Mouse (Mus musculus) intestine, embryonic 15.5 days (tissue): ENCODE results near the gene Kpna3. TPM values are rescaled to one million over a fixed set of nuclear protein-coding genes. Genes with fewer than 3 reads are reported as not detected.
"Not testable (repeated sequence)": the region's sequence is repeated elsewhere in the genome, so short reads cannot be mapped to it uniquely, and the experiment has no call there.

Source experiments
- ATAC-seq: fragments of 200-750 bp; cut with Nextera tagmentation; 2 replicates; pipeline ENCODE4 v1.8.0; 2017; ENCODE audit warnings: moderate TSS enrichment, moderate library complexity
- H3K27ac ChIP-seq: fragments of 300-500 bp; sonication (generic); 2 replicates; pipeline ENCODE4 v1.5.1; 2015; ENCODE audit warnings: mild to moderate bottlenecking, inconsistent platforms
- H3K27me3 ChIP-seq: fragments of 300-500 bp; sonication (generic); replicated peaks from 2 replicates; pipeline ENCODE4 v1.6.1; 2015; ENCODE audit warnings: inconsistent platforms
- H3K36me3 ChIP-seq: fragments of 300-500 bp; sonication (generic); 2 replicates; pipeline ENCODE4 v1.6.1; 2015; ENCODE audit warnings: inconsistent platforms
- H3K4me1 ChIP-seq: fragments of 300-500 bp; sonication (generic); replicated peaks from 2 replicates; pipeline ENCODE4 v1.6.1; 2015; ENCODE audit warnings: inconsistent platforms
- H3K4me2 ChIP-seq: fragments of 300-500 bp; sonication (generic); replicated peaks from 2 replicates; pipeline ENCODE4 v1.6.1; 2015; ENCODE audit warnings: mild to moderate bottlenecking, inconsistent platforms
- H3K4me3 ChIP-seq: fragments of 300-500 bp; sonication (generic); replicated peaks from 2 replicates; pipeline ENCODE4 v1.5.1; 2015; ENCODE audit warnings: inconsistent platforms
- H3K9ac ChIP-seq: fragments of 300-500 bp; sonication (generic); 2 replicates; pipeline ENCODE4 v1.6.1; 2015; ENCODE audit warnings: inconsistent platforms
- H3K9me3 ChIP-seq: fragments of 300-500 bp; sonication (generic); 2 replicates; pipeline ENCODE4 v1.6.1; 2016; ENCODE audit warnings: inconsistent platforms
- WGBS: fragments of 180-500 bp; shearing (Covaris S2); methylation state at CpG from one replicate; pipeline ENCODE4 v1.1.7; 2015; 5-methylcytosine and 5-hydroxymethylcytosine counted together
- polyA plus RNA-seq: library from polyadenylated mRNA; unstranded; fragments of >200 nt; fragmentation: Nextera tagmentation; extraction: Ambion mirVana; gene quantifications from 2 replicates; pipeline ENCODE4 v1.2.1, GENCODE M21; 2015

Gene Kpna3
- 40.2 and 47.1 TPM in 2 replicates for polyA plus RNA-seq

- Histone ChIP-seq H3K36me3 (no peaks in the 10 kb centered on the region), H3K9ac (peak within 1 kb of the TSS; percentile 77), H3K4me3 (peak within 1 kb of the TSS; percentile 91), H3K4me2 (peak within 1 kb of the TSS; percentile 68), H3K9me3 (no peaks in the 10 kb centered on the region), H3K27ac (peak within 1 kb of the TSS; percentile 90), H3K4me1 (peaks cover 5% of the 10 kb centered on the region; the same call in 1 of the 2 replicates), H3K27me3 (no peaks in the 10 kb centered on the region)
- whole genome bisulfite sequencing, result under 1% methylated on average over 84 of the region's 85 CpGs
- peak; percentile 98 for ATAC-seq
Measured at GRCm38 (mm10) chr14:61439661-61440559, at the start of gene Kpna3. Kpna3 (minus strand) TSS chr14:61439874.

GRCm38 (mm10) chr14:61460365-61460764 is 20.7 kb upstream of the Kpna3 start:
- no peaks in the 10 kb centered on the region for H3K9me3 ChIP-seq
- no peaks in the 10 kb centered on the region for H3K27me3 ChIP-seq
- no peak overlapping the region for H3K9ac ChIP-seq
- no peak overlapping the region for H3K4me3 ChIP-seq
- no peak overlapping the region for H3K27ac ChIP-seq
- H3K4me1 ChIP-seq, result no peaks in the 10 kb centered on the region
- WGBS, result 68% methylated on average over 2 of the region's 2 CpGs
- no peak for ATAC-seq
- H3K36me3 ChIP-seq, result no peaks in the 10 kb centered on the region
- H3K4me2 ChIP-seq, result no peak overlapping the region

- Histone ChIP-seq H3K27ac (no peak overlapping the region), H3K4me2 (no peak overlapping the region), H3K4me1 (no peaks in the 10 kb centered on the region), H3K36me3 (no peaks in the 10 kb centered on the region), H3K9ac (no peak overlapping the region), H3K9me3 (no peaks in the 10 kb centered on the region), H3K27me3 (no peaks in the 10 kb centered on the region), H3K4me3 (no peak overlapping the region)
- WGBS, result 39% methylated on average over 6 of the region's 6 CpGs
- ATAC-seq, result no peak
Measured at GRCm38 (mm10) chr14:61457468-61457867, 17.8 kb upstream of the Kpna3 start.

GRCm38 (mm10) chr14:61455571-61455970 is 15.9 kb upstream of the Kpna3 start:
- Histone ChIP-seq H3K27me3 (no peaks in the 10 kb centered on the region), H3K36me3 (no peaks in the 10 kb centered on the region), H3K9me3 (no peaks in the 10 kb centered on the region), H3K4me3 (no peak overlapping the region), H3K27ac (no peak overlapping the region), H3K4me2 (no peak overlapping the region), H3K9ac (no peak overlapping the region), H3K4me1 (no peaks in the 10 kb centered on the region)
- ATAC-seq, result no peak
- WGBS, result 81% methylated on average over 3 of the region's 3 CpGs

GRCm38 (mm10) chr14:61453032-61453431 is 13.4 kb upstream of the Kpna3 start:
- no peak for ATAC-seq
- H3K4me3 ChIP-seq, result no peak overlapping the region
- H3K9me3 ChIP-seq, result no peaks in the 10 kb centered on the region
- H3K9ac ChIP-seq, result no peak overlapping the region
- no peaks in the 10 kb centered on the region for H3K36me3 ChIP-seq
- H3K4me2 ChIP-seq, result no peak overlapping the region
- WGBS, result 83% methylated on average over 4 of the region's 4 CpGs
- H3K27me3 ChIP-seq, result no peaks in the 10 kb centered on the region
- H3K27ac ChIP-seq, result no peak overlapping the region
- H3K4me1 ChIP-seq, result no peaks in the 10 kb centered on the region

GRCm38 (mm10) chr14:61452481-61452880 is 12.8 kb upstream of the Kpna3 start:
- Histone ChIP-seq H3K36me3 (no peaks in the 10 kb centered on the region), H3K9me3 (no peaks in the 10 kb centered on the region), H3K27me3 (no peaks in the 10 kb centered on the region), H3K9ac (no peak overlapping the region), H3K27ac (no peak overlapping the region), H3K4me2 (no peak overlapping the region), H3K4me3 (no peak overlapping the region), H3K4me1 (no peaks in the 10 kb centered on the region)
- no peak for ATAC-seq
- WGBS, result 52% methylated on average over 6 of the region's 6 CpGs

DNA sequence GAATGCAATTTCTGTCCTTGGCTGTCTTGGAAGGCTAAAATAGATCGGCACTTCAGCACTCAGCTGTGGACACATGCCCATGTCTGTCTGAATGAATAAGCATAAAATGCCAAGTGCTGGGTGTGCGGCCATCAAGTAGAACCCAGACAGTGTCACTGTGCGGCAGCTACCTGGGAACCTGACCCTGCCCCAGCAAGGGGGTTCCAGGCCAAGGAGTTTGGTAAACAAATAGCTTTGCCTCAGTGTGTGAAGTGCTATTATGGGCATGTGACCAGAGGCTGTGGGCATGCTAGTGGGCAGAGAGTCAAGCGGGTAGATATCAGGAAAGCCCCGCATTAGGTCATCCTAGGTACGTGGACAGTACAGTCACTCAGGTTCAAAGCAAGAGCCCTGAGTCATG is 8.1 kb upstream of the Kpna3 start:
- H3K27me3 ChIP-seq, result no peaks in the 10 kb centered on the region
- H3K4me1 ChIP-seq, result no peaks in the 10 kb centered on the region
- H3K4me2 ChIP-seq, result no peak overlapping the region
- ATAC-seq, result no peak
- no peaks in the 10 kb centered on the region for H3K36me3 ChIP-seq
- 85% methylated on average over 6 of the region's 6 CpGs for WGBS
- H3K4me3 ChIP-seq, result no peak overlapping the region
- no peaks in the 10 kb centered on the region for H3K9me3 ChIP-seq
- H3K9ac ChIP-seq, result no peak overlapping the region
- no peak overlapping the region for H3K27ac ChIP-seq

- ATAC-seq, result peak; percentile 72
- Histone ChIP-seq H3K27ac (peak overlapping the region; percentile 90), H3K27me3 (no peaks in the 10 kb centered on the region), H3K9ac (peak overlapping the region; percentile 77), H3K4me1 (peaks cover 5% of the 10 kb centered on the region; the same call in 1 of the 2 replicates), H3K36me3 (no peaks in the 10 kb centered on the region), H3K9me3 (no peaks in the 10 kb centered on the region), H3K4me2 (peak overlapping the region; percentile 68), H3K4me3 (peak overlapping the region; percentile 91)
- 0% methylated on average over 48 of the region's 62 CpGs for WGBS
Measured at GRCm38 (mm10) chr14:61439141-61439660, 473 bp downstream of the Kpna3 start.

DNA sequence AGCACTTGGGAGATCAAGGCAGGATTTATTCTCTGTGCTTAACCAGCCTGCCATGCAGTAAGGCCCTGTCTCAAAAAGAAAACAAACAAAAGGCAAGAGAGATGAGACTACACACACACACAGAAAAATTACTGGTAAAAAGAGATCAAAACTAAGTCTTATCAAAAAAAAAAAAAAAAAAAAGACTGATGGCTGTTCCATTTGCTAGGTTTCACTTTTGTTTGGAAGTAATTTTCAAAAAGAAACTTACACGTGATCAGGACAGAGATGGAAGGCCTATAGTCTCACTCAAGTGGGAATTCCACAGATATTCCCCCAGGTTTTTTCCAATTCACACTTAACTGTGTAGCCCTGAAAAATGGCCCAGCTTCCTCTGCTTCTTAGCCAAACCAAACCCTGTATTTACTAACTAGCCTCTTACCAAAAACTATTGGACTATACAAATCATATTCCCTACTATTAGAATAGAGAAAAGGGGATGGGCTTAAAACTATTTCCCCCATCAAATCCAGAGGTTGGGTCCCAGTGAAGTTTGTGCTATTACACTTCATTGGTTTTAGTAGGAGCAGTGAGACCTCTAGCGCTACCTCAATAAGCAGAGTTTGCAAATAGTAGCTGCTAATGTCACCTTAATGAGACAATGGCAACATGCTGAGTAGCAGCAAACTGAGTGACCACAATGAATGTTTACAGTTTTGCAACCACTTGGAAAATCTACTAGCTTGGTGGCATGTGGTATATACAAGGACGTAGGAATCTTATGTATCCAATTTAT is 1.3 kb downstream of the Kpna3 start:
- Histone ChIP-seq H3K27ac (no peak overlapping the region), H3K4me2 (peak overlapping the region; percentile 68), H3K36me3 (no peaks in the 10 kb centered on the region), H3K27me3 (no peaks in the 10 kb centered on the region), H3K9ac (peak overlapping the region; percentile 77), H3K9me3 (no peaks in the 10 kb centered on the region), H3K4me3 (peak overlapping the region; percentile 91), H3K4me1 (peaks cover 6% of the 10 kb centered on the region; the same call in 1 of the 2 replicates)
- WGBS, result 23% methylated on average over 3 of the region's 3 CpGs
- no peak for ATAC-seq

DNA sequence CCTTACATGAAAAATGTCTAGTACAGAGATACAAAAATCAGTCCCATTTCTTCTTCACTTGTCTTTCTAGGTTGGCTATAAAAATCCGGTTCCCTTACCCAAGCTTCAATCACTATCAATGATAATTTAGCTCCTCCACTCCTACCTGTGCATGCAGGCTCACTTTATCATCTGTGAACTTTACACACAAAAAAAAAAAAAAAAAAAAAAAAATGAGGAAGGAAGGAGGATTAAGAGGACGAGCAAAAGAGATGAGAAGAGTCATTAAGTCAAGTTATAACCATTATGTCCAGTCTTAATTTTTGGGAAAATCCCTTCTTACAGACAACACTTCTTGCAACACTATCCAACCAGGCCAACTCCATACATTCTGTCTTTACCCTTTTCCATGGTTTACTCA is 2.8 kb downstream of the Kpna3 start:
- 67% methylated on average over 2 of the region's 2 CpGs for WGBS
- H3K27ac ChIP-seq, result no peak overlapping the region
- no peak overlapping the region for H3K9ac ChIP-seq
- H3K4me1 ChIP-seq, result peaks cover 11% of the 10 kb centered on the region
- no peak for ATAC-seq
- H3K9me3 ChIP-seq, result no peaks in the 10 kb centered on the region
- H3K36me3 ChIP-seq, result no peaks in the 10 kb centered on the region
- H3K27me3 ChIP-seq, result no peaks in the 10 kb centered on the region
- H3K4me3 ChIP-seq, result no peak overlapping the region
- no peak overlapping the region for H3K4me2 ChIP-seq

GRCm38 (mm10) chr14:61428126-61428787 is 11.4 kb downstream of the Kpna3 start:
- H3K27me3 ChIP-seq, result no peaks in the 10 kb centered on the region
- WGBS, result 51% methylated on average over 3 of the region's 3 CpGs
- H3K9ac ChIP-seq, result no peak overlapping the region
- no peak overlapping the region for H3K4me3 ChIP-seq
- H3K27ac ChIP-seq, result no peak overlapping the region
- H3K9me3 ChIP-seq, result no peaks in the 10 kb centered on the region
- no peak overlapping the region for H3K4me2 ChIP-seq
- ATAC-seq, result no peak
- H3K4me1 ChIP-seq, result peaks cover 4% of the 10 kb centered on the region; the same call in 1 of the 2 replicates
- H3K36me3 ChIP-seq, result no peaks in the 10 kb centered on the region

GRCm38 (mm10) chr14:61427095-61427494 is 12.6 kb downstream of the Kpna3 start:
- not testable (repeated sequence) for H3K4me1 ChIP-seq, H3K4me3 ChIP-seq, H3K9ac ChIP-seq, H3K9me3 ChIP-seq, H3K27ac ChIP-seq, H3K4me2 ChIP-seq, H3K36me3 ChIP-seq, H3K27me3 ChIP-seq
- 25% methylated on average over 7 of the region's 8 CpGs for WGBS
- peak; percentile 67 for ATAC-seq
